Mouse (Mus musculus): Measurements from ENCODE around the gene Prr23a1. TPM values are rescaled to one million over a fixed set of nuclear protein-coding genes. Genes with fewer than 3 reads are reported as not detected.

Gene Prr23a1
- polyA plus RNA-seq, 1 experiment from 2014 or later, result not detected

GRCm38 (mm10) chr9:98823805-98824204 lies 18.5 kb upstream of the Prr23a1 start:
- no peaks in the 10 kb centered on the region for H3K27me3 ChIP-seq
- no peak overlapping the region for H3K4me2 ChIP-seq
- H3K9ac ChIP-seq, result no peak overlapping the region
- WGBS, result 91% methylated on average over 7 of the region's 7 CpGs
- H3K4me1 ChIP-seq (replicated peaks), result no peaks in the 10 kb centered on the region
- no peaks in the 10 kb centered on the region for H3K36me3 ChIP-seq
- H3K27ac ChIP-seq (replicated peaks), result no peak overlapping the region
- ATAC-seq (ENCODE audit: low read depth), result no peak
- peaks cover 8% of the 10 kb centered on the region for H3K9me3 ChIP-seq
- H3K4me3 ChIP-seq, result no peak overlapping the region

DNA sequence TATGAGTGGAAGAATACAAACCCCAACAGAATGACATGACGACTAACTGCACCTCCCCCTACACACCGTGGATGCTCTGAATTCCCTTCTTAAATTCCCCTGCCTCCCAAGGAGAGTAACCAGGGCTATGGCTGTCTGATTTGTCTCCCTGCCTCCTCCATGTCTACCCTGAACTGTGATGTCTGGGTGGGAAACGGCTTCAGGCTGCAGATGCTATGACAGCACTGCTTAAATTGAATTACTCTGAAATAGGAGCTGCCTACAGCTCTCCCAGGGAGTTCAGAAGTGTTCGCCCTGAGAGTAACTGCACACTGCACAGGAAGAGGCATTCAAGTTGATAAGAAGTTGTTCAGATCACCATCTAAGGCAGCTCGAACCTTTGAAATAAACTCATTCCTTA lies 12.8 kb upstream of the Prr23a1 start:
- no peak overlapping the region for H3K4me3 ChIP-seq
- 70% methylated on average over 5 of the region's 5 CpGs for whole genome bisulfite sequencing
- ATAC-seq (ENCODE audit: low read depth), result no peak
- H3K4me1 ChIP-seq (replicated peaks), result no peaks in the 10 kb centered on the region
- H3K27me3 ChIP-seq, result no peaks in the 10 kb centered on the region
- no peaks in the 10 kb centered on the region for H3K36me3 ChIP-seq
- H3K4me2 ChIP-seq, result no peak overlapping the region
- no peak overlapping the region for H3K9ac ChIP-seq
- H3K9me3 ChIP-seq, result no peaks in the 10 kb centered on the region
- no peak overlapping the region for H3K27ac ChIP-seq (replicated peaks)

DNA sequence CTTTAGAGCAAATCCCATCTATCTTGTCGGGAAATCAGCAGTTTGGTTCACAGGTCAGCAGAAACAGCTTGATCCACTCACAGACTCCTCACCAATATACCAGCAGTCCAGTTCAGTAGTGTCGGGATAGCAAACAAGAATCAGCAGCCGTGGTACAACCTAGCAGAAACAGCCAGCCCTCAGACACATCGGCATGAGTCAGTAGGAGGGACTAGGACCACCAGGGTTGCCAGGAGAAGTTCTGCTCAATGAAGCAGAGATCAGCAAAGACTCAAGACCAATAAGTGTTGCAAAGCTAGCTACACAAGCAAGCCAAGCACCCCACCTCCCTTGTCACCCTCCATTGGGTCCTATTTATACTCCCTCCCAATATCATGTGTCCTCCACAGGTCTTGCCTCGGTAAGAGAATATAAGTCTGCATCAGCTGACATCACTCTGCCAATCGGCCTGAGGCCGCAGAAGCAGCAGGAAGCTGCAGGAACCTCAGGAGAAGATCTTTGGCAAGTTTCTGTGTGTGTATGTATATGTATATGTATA lies 4.7 kb upstream of the Prr23a1 start:
- Histone ChIP-seq H3K4me3 (no peak overlapping the region), H3K4me1 (replicated peaks) (no peaks in the 10 kb centered on the region), H3K9me3 (no peaks in the 10 kb centered on the region), H3K27ac (replicated peaks) (no peak overlapping the region), H3K9ac (no peak overlapping the region), H3K36me3 (no peaks in the 10 kb centered on the region), H3K4me2 (no peak overlapping the region), H3K27me3 (no peaks in the 10 kb centered on the region)
- WGBS, result 82% methylated on average over 7 of the region's 7 CpGs
- ATAC-seq (ENCODE audit: low read depth), result no peak

DNA sequence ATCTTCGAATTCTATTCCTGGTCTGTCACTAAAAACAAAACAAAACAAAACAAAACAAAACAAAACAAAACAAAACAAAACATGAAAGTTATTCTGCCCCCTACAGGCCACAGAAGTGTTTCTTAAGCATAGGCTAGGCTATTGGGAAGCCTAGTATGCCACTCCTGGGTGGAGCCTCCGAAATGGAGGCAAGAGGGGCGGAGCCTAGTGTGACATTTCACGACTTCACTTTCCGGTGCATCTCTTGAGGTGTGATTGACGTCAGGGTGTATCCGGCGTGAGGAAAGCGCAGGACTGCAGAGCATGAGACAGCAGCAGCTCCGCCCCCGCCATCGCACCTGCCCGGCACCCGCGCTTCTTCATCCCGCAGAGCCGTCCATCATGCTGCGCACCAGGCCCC lies 13.9 kb downstream of the Prr23a1 start, which contains the start of gene Prr23a2:
Gene Prr23a2, plus strand, starts transcription at position 285 of the 400 bp plus-strand sequence.
- no peak for ATAC-seq (ENCODE audit: low read depth)
- Histone ChIP-seq H3K36me3 (no peaks in the 10 kb centered on the region), H3K4me2 (no peak within 1 kb of the TSS), H3K27me3 (no peaks in the 10 kb centered on the region), H3K4me1 (replicated peaks) (no peaks in the 10 kb centered on the region), H3K9ac (no peak within 1 kb of the TSS), H3K27ac (replicated peaks) (no peak within 1 kb of the TSS), H3K9me3 (no peaks in the 10 kb centered on the region), H3K4me3 (no peak within 1 kb of the TSS)
- WGBS, result 83% methylated on average over 18 of the region's 18 CpGs

DNA sequence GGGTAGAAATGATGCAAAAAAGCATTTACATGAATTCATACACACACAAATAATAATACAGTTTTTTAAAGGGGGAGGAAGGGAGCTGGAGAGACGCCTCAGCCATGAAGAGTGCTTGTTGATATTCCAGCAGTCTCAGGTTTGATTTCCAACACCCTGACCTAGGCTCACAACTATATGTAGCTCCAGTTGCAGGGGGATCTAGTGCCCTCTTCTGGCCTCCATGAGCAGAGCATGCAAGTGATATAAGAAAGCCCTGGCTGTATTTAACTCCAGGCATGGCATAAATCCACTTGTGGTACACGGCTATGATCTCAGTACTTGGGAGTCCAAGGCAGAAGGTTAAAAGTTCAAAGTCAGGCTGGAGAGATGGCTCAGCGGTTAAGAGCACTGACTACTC lies 21.2 kb downstream of the Prr23a1 start:
- H3K9ac ChIP-seq, result no peak overlapping the region
- no peak overlapping the region for H3K27ac ChIP-seq (replicated peaks)
- WGBS, result 68% methylated on average over 3 of the region's 3 CpGs
- no peaks in the 10 kb centered on the region for H3K36me3 ChIP-seq
- H3K4me2 ChIP-seq, result no peak overlapping the region
- 0 out of 2 replicates have a peak, but pooled peaks cover 10% of the 10 kb centered on the region for H3K27me3 ChIP-seq
- H3K9me3 ChIP-seq, result no peaks in the 10 kb centered on the region
- no peak for ATAC-seq (ENCODE audit: low read depth)
- no peak overlapping the region for H3K4me3 ChIP-seq
- H3K4me1 ChIP-seq (replicated peaks), result no peaks in the 10 kb centered on the region

- WGBS, result 50% methylated on average over 22 of the region's 22 CpGs
- Histone ChIP-seq H3K9ac (no peak within 1 kb of the TSS), H3K27me3 (0 out of 2 replicates have a peak, but pooled peaks cover 10% of the 10 kb centered on the region), H3K4me3 (no peak within 1 kb of the TSS), H3K9me3 (no peaks in the 10 kb centered on the region), H3K36me3 (no peaks in the 10 kb centered on the region), H3K27ac (replicated peaks) (no peak within 1 kb of the TSS), H3K4me2 (0 out of 2 replicates have a peak within 1 kb of the TSS, but pooled peaks have one; percentile 4), H3K4me1 (replicated peaks) (no peaks in the 10 kb centered on the region)
- ATAC-seq (ENCODE audit: low read depth), result no peak
Observed at GRCm38 (mm10) chr9:98864571-98864970, 22.3 kb downstream of the Prr23a1 start, which contains the start of gene Prr23a3. Prr23a3 (plus strand) TSS chr9:98864767.

Other genes starting within 250 kb of the Prr23a1 start
- 58.8 and 70.1 TPM in 2 replicates for gene Mrps22, start 240.8 kb upstream of the Prr23a1 start, polyA plus RNA-seq (2015; fragmentation: Nextera tagmentation; extraction: Ambion mirVana)
- not detected in 2 replicates for gene Prr23a2, start 14.0 kb downstream of the Prr23a1 start, polyA plus RNA-seq (2015; fragmentation: Nextera tagmentation; extraction: Ambion mirVana)
- not detected in 2 replicates for gene Prr23a3, start 22.3 kb downstream of the Prr23a1 start, polyA plus RNA-seq (2015; fragmentation: Nextera tagmentation; extraction: Ambion mirVana)
- not detected in 2 replicates for gene 7420426K07Rik, start 60.6 kb downstream of the Prr23a1 start, polyA plus RNA-seq (2015; fragmentation: Nextera tagmentation; extraction: Ambion mirVana)
- 0.63 and 0.68 TPM in 2 replicates for gene Foxl2, start 112.8 kb downstream of the Prr23a1 start, polyA plus RNA-seq (2015; fragmentation: Nextera tagmentation; extraction: Ambion mirVana)
- gene Faim, start 143.9 kb downstream of the Prr23a1 start, polyA plus RNA-seq (2015; fragmentation: Nextera tagmentation; extraction: Ambion mirVana), result 106 and 127 TPM in 2 replicates
- 0.13 TPM in 1 of 2 replicates, not detected in the other for gene Gm1123, start 193.2 kb downstream of the Prr23a1 start, polyA plus RNA-seq (2015; fragmentation: Nextera tagmentation; extraction: Ambion mirVana)

Measured in neural tube, embryonic 13.5 days (tissue).